Mouse (Mus musculus): ENCODE data around the gene Soat2.

DNA sequence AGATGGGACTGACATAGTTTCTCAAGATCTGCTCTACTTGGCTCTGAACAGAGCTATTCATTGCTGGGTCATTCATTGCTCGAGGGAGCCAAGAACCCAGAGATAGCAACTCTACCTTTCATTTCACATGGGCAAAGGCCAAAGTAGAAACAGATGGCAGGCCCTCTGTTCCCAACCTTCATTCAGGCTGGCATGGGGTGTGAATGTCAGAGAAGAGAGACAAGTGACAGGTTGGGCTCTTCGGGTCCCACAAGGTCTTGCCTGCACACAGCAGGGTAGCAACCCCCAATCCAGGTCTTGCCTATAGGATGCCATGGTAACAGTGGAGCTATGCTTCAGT, 30.5 kb upstream of the Soat2 start:
- no peak for TF ChIP-seq CTCF (IDR thresholded peaks at IDR 0.05)
- no peak for TF ChIP-seq EP300 (IDR thresholded peaks at IDR 0.05)
